Mouse (Mus musculus) cortical plate, adult 2 months (tissue): ENCODE results near the gene Frem2.

Experiments
- CTCF ChIP-seq: fragments of 200-500 bp; IDR thresholded peaks from 2 replicates; pipeline ENCODE4 v1.5.1; 2011; ENCODE audit warnings: mild to moderate bottlenecking, control low read depth, low read length; ENCODE audit not compliant: insufficient read depth; ENCODE audit errors: extremely low read depth
- POLR2A ChIP-seq: fragments of 200-500 bp; IDR thresholded peaks from 2 replicates; pipeline ENCODE4 v1.6.1; 2011; ENCODE audit warnings: mild to moderate bottlenecking, low read length, control low read depth; ENCODE audit not compliant: insufficient read depth; ENCODE audit errors: extremely low read depth

- TF ChIP-seq POLR2A (no peak), CTCF (no peak)
Observed at GRCm38 (mm10) chr3:53580596-53581254, 76.4 kb downstream of the Frem2 start.
